Mouse (Mus musculus) mammary gland, adult 2 months (tissue): ENCODE results near the gene Stk25. TPM values are rescaled to one million over a fixed set of nuclear protein-coding genes. Genes with fewer than 3 reads are reported as not detected.

ENCODE experiments used
- polyA plus RNA-seq: library from polyadenylated mRNA; depleted of rRNA; stranded (reverse); fragments of >200 nt; gene quantifications from 2 replicates; pipeline ENCODE4 v1.2.3, GENCODE M21; 2012; ENCODE audit warnings: low replicate concordance; rRNA removed

Stk25 gene
- polyA plus RNA-seq = 71.5 and 144 TPM in 2 replicates

GRCm38 (mm10) chr1:93658559-93658958 lies at the start of gene Stk25:
Stk25 (minus strand) TSS chr1:93658659.

GRCm38 (mm10) chr1:93685401-93686244 lies 27.2 kb upstream of the Stk25 start, which contains the start of gene Bok:
Bok (plus strand) TSS chr1:93685660.

Other genes starting within 250 kb of the Stk25 start
- gene Hdlbp, start 179.8 kb downstream of the Stk25 start, polyA plus RNA-seq = 47.5 and 89.7 TPM in 2 replicates
- 4.6 and 7.1 TPM in 2 replicates for gene Farp2, start 146.6 kb downstream of the Stk25 start, polyA plus RNA-seq
- gene Bok, start 27.0 kb upstream of the Stk25 start, polyA plus RNA-seq = 26.1 and 43.5 TPM in 2 replicates
- 47.6 and 70.2 TPM in 2 replicates for gene Atg4b, start 92.8 kb upstream of the Stk25 start, polyA plus RNA-seq
- 30.6 and 39.2 TPM in 2 replicates for gene Thap4, start 96.2 kb upstream of the Stk25 start, polyA plus RNA-seq
- gene Dtymk, start 143.3 kb upstream of the Stk25 start, polyA plus RNA-seq = 31.8 and 54.5 TPM in 2 replicates
- gene Ing5, start 145.3 kb upstream of the Stk25 start, polyA plus RNA-seq = 6.2 and 8.6 TPM in 2 replicates
- 26.5 and 38.8 TPM in 2 replicates for gene D2hgdh, start 166.2 kb upstream of the Stk25 start, polyA plus RNA-seq
- gene Gal3st2, start 202.6 kb upstream of the Stk25 start, polyA plus RNA-seq = 1.5 TPM in 2 replicates